Mouse (Mus musculus) hematopoietic stem cell, adult 5-6 weeks (primary cell): ENCODE results near the gene Prdx6. TPM values are rescaled to one million over a fixed set of nuclear protein-coding genes. Genes with fewer than 3 reads are reported as not detected.
A peak's percentile ranks its signal among the peaks of the same experiment; 100 is the strongest.

ENCODE experiments used
- ATAC-seq, 2 experiments: fragments of 125-278 bp in 1 of 2; replicated peaks in 1 of 2; 2 replicates each; pipeline ENCODE4 v1.8.0; 2016 to 2017; ENCODE audit warnings: inconsistent platforms in 2 of 2, mild to moderate bottlenecking in 2 of 2, moderate number of reproducible peaks in 2 of 2, low read depth in 1 of 2, moderate TSS enrichment in 1 of 2; ENCODE audit not compliant: low FRiP score in 2 of 2, poor library complexity in 2 of 2, severe bottlenecking in 2 of 2, insufficient read depth in 1 of 2, low TSS enrichment in 1 of 2
- total RNA-seq: library from RNA; stranded (forward); fragments of 172-1452, 232-1000 nt; gene quantifications from 2 replicates; pipeline ENCODE4 v1.2.3, GENCODE M21; 2017

Prdx6 gene
- 432 and 477 TPM in 2 replicates for total RNA-seq

DNA sequence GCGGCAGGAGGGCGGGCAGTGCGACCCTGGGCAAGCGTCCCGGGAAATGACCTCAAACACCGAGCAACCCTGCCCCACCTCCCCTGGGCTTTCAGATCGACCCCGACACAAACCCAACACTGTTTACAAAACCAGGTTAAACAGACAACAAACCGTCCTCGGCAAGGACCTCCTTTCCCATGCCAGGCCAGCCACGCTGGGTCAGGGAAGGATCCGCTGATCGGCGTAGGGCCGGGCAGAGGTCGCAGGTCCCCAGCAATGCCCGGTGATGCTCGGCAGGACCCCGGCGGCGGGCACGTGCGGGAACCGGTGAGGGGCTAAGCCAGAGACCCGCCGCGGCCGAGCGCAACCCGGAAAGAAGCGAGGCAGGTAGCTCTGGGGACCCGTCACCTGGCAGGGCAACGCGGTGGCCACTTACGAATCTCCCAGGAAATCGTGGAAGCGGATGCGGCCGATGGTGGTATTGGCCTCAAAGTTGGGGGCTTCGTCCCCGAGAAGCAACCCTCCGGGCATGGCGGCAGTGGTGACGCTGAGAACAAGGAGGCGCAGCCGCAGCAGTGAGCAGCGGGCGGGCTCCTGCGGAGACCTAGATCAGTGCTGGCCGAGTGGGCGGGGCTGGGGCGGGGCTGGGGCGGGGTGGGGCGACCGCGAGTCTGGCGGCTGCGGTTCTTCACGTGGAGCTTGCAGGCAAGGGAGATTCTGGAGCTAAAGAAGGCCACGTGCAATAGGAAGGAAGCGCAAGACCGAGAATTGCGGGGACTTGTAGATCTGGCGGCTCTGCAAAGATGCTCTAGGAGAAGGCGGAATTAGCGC, at the start of gene Prdx6:
Gene Prdx6, minus strand, starts transcription at position 616 of the 813 bp plus-strand sequence.
- ATAC-seq = peak; percentile 62 to 67

DNA sequence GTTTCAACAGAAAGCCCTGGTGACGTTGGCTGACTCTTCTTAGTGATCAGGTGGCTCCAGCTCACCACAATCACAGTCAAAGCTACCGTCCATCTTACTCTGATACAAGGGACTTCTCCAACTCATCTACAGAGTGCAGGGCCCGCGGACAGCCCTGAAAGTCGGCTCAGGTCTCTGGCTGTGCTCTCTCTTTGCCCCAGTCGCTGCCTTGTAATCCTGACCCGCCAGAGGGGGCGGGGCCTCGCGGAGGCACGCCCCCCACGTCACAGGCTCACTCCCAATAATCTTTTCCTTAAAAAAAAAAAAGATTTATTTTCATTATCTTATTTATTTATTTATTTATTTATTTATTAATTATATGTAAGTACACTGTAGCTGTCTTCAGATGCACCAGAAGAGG, 37.2 kb upstream of the Prdx6 start:
- no peak for ATAC-seq

DNA sequence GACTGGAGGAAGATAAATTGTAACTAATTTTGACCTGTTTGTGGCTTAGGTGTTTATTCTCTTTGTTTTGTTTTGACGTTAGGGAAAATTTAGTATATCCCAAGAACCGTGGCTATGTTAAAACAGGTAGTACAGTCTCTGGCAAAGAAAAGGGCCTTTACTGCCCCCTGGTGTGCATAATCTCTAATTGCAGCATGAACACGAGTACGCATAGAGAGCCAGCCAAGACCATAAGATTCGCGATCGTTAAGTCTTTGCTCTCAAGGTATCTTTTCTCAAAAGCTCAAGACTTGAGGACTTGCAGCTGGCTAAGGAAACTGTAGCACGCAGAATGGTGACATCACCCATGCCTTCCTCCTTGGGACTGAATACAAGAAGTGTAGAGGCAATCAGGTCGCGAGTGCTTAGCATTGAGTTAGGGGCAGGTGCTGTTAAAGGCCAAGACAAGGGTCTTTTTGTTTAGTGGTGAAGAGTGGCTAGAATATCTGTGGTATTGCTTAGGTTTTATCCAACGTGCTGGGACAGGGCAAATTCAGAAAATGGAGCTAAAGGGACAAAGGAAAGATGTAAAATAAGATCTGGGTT, 35.8 kb upstream of the Prdx6 start:
- ATAC-seq = peak; percentile 80 to 87; a peak in 2 of 4 replicates

DNA sequence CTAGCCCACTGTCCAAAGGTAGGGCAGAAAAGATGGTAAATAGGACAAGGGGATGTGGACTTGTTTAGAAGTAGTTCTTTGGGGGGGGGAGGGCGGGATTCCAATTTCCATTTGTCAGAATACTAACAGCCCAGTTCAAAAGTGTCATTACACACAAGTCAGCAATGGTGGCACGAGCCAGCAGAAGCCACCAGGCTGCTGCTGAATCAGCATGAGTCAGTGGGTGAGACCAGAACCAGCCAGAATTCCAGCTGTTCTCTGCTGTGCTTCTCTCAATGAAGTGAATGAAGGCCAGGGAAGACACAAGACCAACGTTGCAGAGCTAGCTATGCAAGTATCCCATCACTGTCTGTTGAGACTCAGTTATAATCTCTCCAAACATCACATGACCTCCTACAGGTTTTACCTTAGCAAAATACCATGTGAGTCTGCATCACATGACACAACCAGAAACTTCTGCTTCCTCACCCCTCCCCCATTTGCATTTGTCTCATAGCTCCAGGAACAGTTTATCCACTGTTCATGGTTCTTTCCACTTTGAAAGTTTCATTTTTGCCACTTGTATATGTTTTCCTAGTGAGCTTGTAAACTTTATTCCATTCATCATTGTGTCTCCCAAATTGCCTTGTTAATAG, 30.2 kb upstream of the Prdx6 start:
- ATAC-seq = no peak

DNA sequence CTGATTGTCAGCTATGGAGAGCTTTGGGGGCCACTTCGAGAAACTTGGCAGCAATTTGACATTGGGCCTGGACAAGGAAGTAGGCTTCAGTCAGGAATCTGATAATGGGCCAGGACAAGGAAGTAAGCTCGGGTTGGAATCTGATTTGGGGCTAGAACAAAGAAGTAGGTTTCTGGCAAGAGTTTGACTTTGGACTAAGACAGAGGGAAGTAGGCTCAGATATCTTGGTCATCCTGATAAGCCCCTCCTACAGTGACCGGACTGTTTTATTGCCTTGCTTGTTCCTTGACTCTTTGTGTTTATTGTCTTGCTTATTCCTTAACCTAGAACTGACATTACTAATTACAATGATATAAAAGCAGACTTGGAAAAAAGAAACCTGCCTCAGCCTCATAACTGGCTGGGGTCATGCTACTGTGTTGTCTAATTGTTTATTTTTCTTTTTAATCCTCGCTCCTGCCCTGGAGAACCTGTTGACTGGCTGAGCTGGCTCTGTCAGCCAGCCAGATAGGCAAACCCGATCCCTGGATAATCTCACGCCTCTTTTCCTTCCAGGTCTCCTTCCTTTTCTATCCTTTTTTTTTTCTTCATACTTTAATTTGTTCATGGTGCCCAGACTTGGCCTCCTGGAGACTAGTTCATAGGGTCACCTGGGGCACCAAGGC, 28.4 kb upstream of the Prdx6 start:
- no peak for ATAC-seq

GRCm38 (mm10) chr1:161273486-161273885, 22.5 kb upstream of the Prdx6 start:
- ATAC-seq = no peak

DNA sequence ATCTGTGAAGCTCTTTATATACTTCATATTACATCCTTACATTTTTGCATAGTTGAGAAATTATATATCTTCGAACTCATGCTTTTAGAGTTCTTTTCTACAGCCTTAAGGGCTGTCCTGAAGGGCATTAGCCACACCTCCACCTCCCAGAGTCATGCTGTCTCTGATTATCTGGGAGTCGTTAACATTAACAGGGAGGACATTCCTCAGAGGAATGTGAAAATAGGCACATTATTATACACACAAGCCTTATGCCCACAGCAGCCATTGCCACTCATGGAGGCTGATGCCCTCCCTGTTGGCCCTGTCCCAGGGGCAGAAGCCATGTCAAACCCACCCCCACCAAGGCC, 20.4 kb upstream of the Prdx6 start:
- no peak for ATAC-seq

- ATAC-seq = no peak
These were observed 19.9 kb upstream of the Prdx6 start for GRCm38 (mm10) chr1:161270776-161271460.

DNA sequence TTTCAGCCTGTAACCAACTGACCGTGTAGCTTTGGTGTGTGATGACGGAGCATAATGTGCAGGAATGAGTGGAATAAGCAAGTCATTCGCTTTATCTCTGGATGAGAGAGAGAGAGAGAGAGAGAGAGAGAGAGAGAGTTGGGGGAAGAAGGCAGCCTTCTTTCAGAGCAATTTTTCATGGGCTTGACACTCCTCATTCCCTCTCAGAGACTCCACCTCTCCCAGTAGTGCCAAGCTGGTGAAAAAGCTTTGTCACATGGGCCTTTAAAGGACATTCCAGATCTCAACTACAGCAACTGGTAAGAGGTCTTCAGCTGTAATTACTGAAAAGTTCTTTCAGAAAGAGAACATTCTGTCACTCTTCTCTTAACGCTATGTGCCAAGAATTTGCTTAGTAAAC, 18.3 kb upstream of the Prdx6 start:
- no peak for ATAC-seq

DNA sequence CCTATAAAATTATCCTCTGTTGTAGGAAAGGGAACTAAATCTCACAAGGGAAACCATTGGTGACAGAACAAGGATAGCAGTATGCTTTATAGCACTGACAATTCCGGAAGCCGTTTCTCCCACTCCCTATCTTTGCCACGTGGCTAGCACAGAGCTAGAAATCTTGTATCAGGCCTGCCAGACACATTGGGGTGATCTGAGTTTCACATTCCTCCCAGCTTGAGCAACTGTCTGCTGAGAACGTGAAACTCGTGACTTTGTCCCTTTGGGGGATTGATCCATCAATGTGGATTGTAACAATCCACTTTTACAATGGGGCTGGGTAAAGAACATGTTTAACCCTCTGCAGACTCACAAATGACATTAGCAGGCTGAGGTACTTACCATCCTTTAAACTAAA, 17.9 kb upstream of the Prdx6 start:
- peak in 1 of 2 experiments; percentile 34; a peak in 1 of 4 replicates for ATAC-seq

DNA sequence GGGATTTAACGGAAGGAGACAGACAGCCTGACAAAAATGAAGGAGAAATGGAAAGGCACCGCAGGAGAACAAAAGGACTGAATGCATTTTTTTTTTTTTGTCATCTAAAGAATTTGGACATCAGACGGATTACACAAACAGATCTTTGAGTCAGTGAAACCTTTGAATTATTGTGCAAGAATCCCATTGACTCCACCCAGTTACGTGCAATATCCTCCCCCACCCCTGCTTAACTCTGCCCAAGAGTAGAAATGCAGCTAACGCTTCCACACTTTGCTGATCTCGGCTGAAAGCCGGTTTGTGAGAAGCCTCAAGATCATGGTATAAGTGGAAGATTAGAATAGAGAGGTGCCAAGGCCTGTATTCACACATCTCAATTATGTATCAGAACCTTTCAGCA, 17.1 kb upstream of the Prdx6 start:
- peak; percentile 60 to 71; a peak in 1 of 4 replicates for ATAC-seq

GRCm38 (mm10) chr1:161264961-161265360, 13.9 kb upstream of the Prdx6 start:
- ATAC-seq = no peak

DNA sequence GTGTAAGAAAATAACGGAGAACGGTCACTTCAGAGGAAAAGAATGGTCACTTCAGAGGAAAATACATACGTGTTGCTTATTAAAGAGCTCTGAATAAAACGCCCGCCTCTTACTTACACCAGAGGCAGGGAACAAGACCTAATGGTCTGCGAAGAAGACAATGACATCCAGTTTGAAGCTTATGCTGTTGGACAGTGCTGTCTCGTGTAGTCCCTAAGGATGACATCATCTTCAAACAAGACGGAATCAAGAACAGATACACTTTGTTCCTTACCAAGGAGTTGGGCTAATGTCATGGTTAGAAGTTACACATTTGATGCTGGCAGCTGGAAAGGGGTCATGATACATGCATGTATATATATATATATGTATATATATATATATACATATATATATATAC, 12.6 kb upstream of the Prdx6 start:
- ATAC-seq = no peak

DNA sequence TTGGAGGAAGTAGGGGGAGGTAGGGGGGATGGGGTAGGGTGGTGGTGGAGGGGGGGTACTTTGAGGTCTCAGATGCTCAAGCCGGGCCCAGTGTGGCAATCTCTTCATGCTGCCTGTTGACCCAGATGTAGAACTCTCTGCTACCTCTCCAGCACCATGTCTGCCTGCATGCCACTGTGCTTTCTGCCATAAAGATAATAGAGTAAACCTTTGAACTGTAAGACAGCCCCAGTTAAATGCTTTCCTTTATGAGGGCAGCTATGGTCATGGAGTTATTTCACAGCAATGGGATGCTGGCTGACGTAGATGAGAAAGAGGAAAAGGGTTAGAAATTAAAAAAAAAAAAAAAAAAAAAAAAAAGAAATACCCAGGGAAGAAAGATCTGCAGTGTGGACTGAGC, 11.5 kb upstream of the Prdx6 start:
- ATAC-seq = no peak

DNA sequence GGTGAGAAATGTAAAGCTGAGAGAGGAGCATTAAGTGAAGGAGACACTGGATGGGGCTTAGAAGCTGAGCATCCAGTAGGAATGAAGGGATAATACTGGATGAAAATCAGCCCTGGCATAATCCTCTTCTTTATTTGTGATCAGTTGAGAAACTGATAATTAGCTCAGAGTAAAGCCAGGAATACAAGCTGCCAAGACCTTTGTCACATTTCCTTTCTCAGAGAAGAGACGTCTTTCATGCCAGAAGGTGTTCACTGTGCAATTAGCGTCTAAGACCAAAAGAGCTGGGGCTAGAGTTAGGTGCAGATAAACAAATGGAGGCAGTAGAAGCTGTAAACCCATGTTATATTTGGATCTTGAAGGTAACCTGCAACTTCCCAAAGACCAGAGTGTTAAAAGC, 9.7 kb upstream of the Prdx6 start:
- ATAC-seq = no peak

DNA sequence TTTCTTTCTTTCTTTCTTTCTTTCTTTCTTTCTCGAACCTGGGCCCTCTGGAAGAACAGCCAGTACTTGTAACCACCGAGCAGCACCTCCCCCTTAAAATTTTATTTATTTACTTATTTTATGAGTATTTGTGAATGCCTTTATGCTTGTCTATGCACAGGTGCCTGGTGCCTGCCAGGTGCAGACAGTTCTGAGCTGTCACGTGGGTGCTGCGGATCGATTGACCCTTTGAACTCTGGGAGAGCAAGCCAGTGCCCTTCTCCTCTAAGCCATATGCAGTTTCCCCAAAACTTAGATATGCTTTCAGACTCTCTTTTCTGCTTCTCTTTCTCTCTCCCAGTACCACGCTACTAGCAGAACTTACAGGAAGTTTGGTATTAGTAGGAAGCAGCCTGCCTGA, 8.1 kb upstream of the Prdx6 start:
- ATAC-seq = no peak

DNA sequence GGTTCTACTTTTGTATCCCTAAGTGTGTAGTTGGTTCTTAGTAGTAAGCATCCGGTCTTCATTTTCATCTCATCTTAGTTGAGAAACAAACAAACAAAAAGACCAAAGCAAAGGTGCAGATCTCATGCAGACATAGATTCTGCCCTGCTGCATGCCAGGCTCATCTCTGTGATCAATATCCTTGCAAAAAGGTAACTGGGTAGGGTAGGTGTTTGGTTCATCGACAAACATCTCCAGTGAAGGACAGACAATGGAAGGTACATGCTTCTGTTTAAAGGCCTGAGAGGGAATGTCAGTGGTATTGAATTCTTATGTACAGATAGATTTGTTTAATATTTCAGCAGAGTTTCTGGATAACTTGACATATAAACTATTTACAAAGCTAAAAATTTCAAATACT, 7.3 kb upstream of the Prdx6 start:
- no peak for ATAC-seq

GRCm38 (mm10) chr1:161256918-161257317, 5.9 kb upstream of the Prdx6 start:
- ATAC-seq = no peak
